Mouse (Mus musculus) stomach, postnatal 0 days (tissue): Measurements from ENCODE around the gene Ddn. TPM values are rescaled to one million over a fixed set of nuclear protein-coding genes. Genes with fewer than 3 reads are reported as not detected.

Experiments used
- ATAC-seq: fragments of 200-750 bp; cut with Nextera tagmentation; 2 replicates; pipeline ENCODE4 v1.8.0; 2017; ENCODE audit not compliant: low FRiP score, low TSS enrichment
- DNase-seq: peaks from one replicate; pipeline ENCODE4 v3.0.0-alpha.2; 2016; ENCODE audit warnings: low spot score
- H3K27ac ChIP-seq: fragments of 300-500 bp; sonication (generic); replicated peaks from 2 replicates; pipeline ENCODE4 v1.5.1; 2014; ENCODE audit warnings: mild to moderate bottlenecking, control low read depth
- H3K27me3 ChIP-seq: fragments of 300-500 bp; sonication (generic); 2 replicates; pipeline ENCODE4 v1.6.1; 2014; ENCODE audit warnings: low read length; ENCODE audit not compliant: control insufficient read depth, insufficient read depth
- H3K36me3 ChIP-seq: fragments of 300-500 bp; sonication (generic); 2 replicates; pipeline ENCODE4 v1.6.1; 2014; ENCODE audit warnings: low read length, mixed read lengths; ENCODE audit not compliant: control insufficient read depth, insufficient read depth
- H3K4me1 ChIP-seq: fragments of 300-500 bp; sonication (generic); replicated peaks from 2 replicates; pipeline ENCODE4 v1.6.1; 2014; ENCODE audit warnings: antibody characterized with exemption; ENCODE audit not compliant: control insufficient read depth, insufficient read depth
- H3K4me2 ChIP-seq: fragments of 300-500 bp; sonication (generic); replicated peaks from 2 replicates; pipeline ENCODE4 v1.6.1; 2014; ENCODE audit warnings: low read depth, mild to moderate bottlenecking, control low read depth, moderate library complexity
- H3K4me3 ChIP-seq: fragments of 300-500 bp; sonication (generic); 2 replicates; pipeline ENCODE4 v1.5.1; 2014; ENCODE audit warnings: low read depth, low read length, control low read depth
- H3K9ac ChIP-seq: fragments of 300-500 bp; sonication (generic); 2 replicates; pipeline ENCODE4 v1.6.1; 2014; ENCODE audit warnings: mild to moderate bottlenecking, low read length, control low read depth, mixed read lengths
- H3K9me3 ChIP-seq: fragments of 300-500 bp; sonication (generic); 2 replicates; pipeline ENCODE4 v1.6.1; 2016; ENCODE audit warnings: low read length; ENCODE audit not compliant: control insufficient read depth
- CTCF ChIP-seq: IDR thresholded peaks from 2 replicates; pipeline ENCODE4 v1.5.1; 2016; ENCODE audit warnings: antibody characterized with exemption, low read depth, mild to moderate bottlenecking, moderate library complexity
- EP300 ChIP-seq: optimal IDR thresholded peaks from 2 replicates; pipeline ENCODE3; 2016; ENCODE audit warnings: antibody characterized with exemption
- WGBS: fragments of 180-500 bp; shearing (Covaris S2); extraction: QIAGEN DNeasy Blood & Tissue Kit; methylation state at CpG from one replicate; pipeline ENCODE4 v1.1.7; 2014; 5-methylcytosine and 5-hydroxymethylcytosine counted together
- polyA plus RNA-seq: library from polyadenylated mRNA; unstranded; fragments of >200 nt; fragmentation: Nextera tagmentation; extraction: Ambion mirVana; gene quantifications from 2 replicates; pipeline ENCODE4 v1.2.1, GENCODE M21; 2015

The Ddn gene
- polyA plus RNA-seq, 1 experiment from 2014 or later = not detected

DNA sequence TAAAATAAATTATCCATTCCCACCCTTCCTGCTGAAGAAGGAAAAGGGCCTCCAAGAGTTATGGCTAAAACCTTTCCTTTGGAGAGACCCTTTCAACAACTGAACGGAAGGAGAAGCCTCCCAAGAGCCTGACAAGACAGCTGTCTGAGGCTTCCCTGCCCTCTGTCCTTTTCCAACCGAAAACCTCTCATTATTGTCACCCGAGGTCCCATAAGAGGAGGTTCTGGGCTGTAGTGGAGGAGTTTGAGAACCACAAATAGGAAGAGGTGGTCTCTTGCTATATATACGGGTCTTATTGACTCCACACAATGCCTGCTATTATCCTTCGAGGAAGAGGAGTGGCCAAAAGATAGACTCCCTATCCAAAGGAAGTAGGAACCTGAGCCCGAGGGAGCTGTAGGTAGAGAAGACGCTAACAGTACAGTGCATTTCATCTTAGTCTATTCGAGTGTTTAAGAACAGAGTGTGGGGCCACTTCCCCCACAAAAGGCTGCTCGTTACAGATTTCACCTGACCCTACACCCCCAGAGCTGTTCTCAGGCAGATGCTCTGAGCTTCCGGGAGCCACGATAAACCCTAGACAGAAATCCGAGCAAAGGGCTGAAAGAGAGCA lies 37.4 kb downstream of the Ddn start:
- H3K4me2 ChIP-seq = peak overlapping the region; percentile 58
- WGBS = 17% methylated on average over 12 of the region's 12 CpGs
- ATAC-seq (no peak), DNase-seq (no peak)
- H3K4me3 ChIP-seq = peak overlapping the region; percentile 29; the same call in 1 of the 2 replicates
- H3K27ac ChIP-seq = no peak overlapping the region
- TF ChIP-seq CTCF (no peak), EP300 (no peak)
- no peaks in the 10 kb centered on the region for H3K9me3 ChIP-seq
- peak overlapping the region; percentile 38; the same call in 1 of the 2 replicates for H3K9ac ChIP-seq
- no peaks in the 10 kb centered on the region for H3K36me3 ChIP-seq
- 0 out of 2 replicates have a peak, but pooled peaks cover 3% of the 10 kb centered on the region for H3K4me1 ChIP-seq
- H3K27me3 ChIP-seq = peaks cover 11% of the 10 kb centered on the region; the same call in 1 of the 2 replicates

DNA sequence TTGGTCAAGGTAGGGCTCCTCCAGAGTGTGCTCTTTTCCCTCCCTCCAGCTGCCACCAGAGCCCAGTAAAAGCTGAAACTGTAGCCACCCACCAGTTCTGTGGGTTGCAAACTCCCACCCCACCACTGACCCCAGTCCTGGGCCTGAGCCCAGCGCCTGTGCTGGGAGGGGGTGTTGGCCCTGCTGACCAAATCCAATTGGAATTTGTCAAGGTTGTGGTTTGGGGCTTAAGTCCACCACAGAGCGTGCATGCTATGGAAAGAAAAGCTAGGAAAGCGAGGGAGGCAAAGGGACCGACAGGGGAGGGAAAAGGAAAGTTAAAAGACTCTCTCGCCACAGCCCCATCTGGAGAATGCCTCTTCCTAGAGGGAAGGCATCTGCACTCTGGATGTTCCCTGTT lies 41.0 kb downstream of the Ddn start:
- Histone ChIP-seq H3K9ac (no peak overlapping the region), H3K27me3 (no peaks in the 10 kb centered on the region)

DNA sequence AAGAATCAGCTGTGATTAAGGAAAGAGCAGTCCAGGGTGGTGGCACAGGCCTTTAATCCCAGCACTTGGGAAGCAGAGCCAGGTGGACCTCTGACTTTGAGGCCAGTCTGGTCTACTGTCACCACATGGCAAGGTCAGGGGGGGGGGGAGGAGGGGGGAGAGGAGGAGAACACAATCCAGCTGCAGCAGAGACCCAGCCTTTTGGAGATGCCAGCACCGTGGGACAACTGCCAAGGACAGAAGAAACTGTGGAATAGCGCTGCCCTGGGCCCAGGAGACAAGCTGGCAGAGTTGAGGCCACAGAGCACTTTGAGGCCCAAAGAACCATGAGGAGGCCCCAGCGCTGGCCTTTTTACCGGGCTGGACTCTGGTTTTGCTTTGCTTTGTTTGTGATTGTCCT lies 43.4 kb downstream of the Ddn start:
- H3K4me3 ChIP-seq = no peak overlapping the region
- H3K4me2 ChIP-seq = no peak overlapping the region
- TF ChIP-seq CTCF (no peak), EP300 (no peak)
- no peaks in the 10 kb centered on the region for H3K27me3 ChIP-seq
- H3K4me1 ChIP-seq = no peaks in the 10 kb centered on the region
- H3K9me3 ChIP-seq = no peaks in the 10 kb centered on the region
- DNase-seq (no peak), ATAC-seq (no peak)
- no peak overlapping the region for H3K27ac ChIP-seq
- no peaks in the 10 kb centered on the region for H3K36me3 ChIP-seq
- WGBS = 62% methylated on average over 4 of the region's 4 CpGs
- H3K9ac ChIP-seq = no peak overlapping the region

More for the DNA sequence above, 41.0 kb downstream of the Ddn start:
- no peaks in the 10 kb centered on the region for H3K4me1 ChIP-seq
- ATAC-seq (no peak), DNase-seq (no peak)
- WGBS = 36% methylated on average over 5 of the region's 5 CpGs
- no peaks in the 10 kb centered on the region for H3K36me3 ChIP-seq
- no peak overlapping the region for H3K4me2 ChIP-seq
- no peak overlapping the region for H3K27ac ChIP-seq
- H3K4me3 ChIP-seq = no peak overlapping the region
- TF ChIP-seq CTCF (no peak), EP300 (no peak)
- no peaks in the 10 kb centered on the region for H3K9me3 ChIP-seq

DNA sequence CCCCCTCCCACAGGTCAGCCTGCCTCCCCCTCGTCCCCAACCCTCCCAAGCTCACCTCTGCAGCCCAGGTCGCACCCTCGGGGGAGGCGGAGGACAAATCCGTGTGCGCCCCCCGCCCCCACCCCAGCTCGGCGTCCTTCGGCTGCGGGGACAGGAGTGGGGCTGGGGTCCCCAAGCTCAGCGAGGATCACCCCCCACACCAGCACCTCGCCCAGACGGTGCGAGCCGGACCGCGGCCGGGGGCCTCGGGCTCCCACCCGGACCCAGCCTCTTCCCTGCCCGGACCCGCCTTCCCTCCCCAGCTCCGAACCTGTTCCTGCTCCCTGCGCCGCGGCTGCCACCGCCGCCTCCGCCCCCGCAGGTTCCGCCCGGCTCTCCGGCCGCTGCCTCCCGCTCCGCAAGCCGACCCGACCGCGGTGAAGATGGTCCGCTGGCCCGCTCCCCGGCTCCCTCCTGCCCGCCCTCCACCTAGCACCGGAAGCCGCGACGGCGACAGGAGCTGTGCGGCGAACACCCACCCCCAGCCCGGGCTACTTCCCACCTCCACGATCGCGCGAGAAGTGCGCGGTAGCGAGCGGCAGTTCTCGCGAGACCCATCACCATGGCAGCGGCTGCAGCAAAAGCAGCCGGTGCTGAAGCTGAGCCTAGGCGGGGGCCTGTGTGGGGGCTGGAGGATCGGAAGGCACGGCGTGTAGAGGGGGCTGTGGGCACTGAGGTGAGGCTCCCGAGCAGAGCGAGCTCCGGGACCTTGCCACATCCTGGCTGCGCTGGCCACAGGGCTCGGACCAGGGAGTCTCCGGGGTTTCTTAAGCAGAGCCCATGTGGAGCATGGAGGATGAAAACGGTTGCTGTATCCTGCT lies 46.4 kb downstream of the Ddn start, which contains the start of gene Arf3:
Arf3 (minus strand) TSS at position 545 of the 860 bp plus-strand sequence.
- peak within 1 kb of the TSS; percentile 85 for H3K27ac ChIP-seq
- H3K36me3 ChIP-seq = no peaks in the 10 kb centered on the region; the same call in 1 of the 2 replicates
- H3K4me2 ChIP-seq = peak within 1 kb of the TSS; percentile 92
- TF ChIP-seq EP300 (peak; percentile 100), CTCF (no peak; the same call in 1 of the 2 replicates)
- under 1% methylated on average over 42 of the region's 76 CpGs for WGBS
- H3K9me3 ChIP-seq = no peaks in the 10 kb centered on the region
- DNase-seq (peak; percentile 96), ATAC-seq (peak; percentile 93)
- peak within 1 kb of the TSS; percentile 83 for H3K9ac ChIP-seq
- no peaks in the 10 kb centered on the region for H3K4me1 ChIP-seq
- peak within 1 kb of the TSS; percentile 98 for H3K4me3 ChIP-seq
- H3K27me3 ChIP-seq = no peaks in the 10 kb centered on the region

DNA sequence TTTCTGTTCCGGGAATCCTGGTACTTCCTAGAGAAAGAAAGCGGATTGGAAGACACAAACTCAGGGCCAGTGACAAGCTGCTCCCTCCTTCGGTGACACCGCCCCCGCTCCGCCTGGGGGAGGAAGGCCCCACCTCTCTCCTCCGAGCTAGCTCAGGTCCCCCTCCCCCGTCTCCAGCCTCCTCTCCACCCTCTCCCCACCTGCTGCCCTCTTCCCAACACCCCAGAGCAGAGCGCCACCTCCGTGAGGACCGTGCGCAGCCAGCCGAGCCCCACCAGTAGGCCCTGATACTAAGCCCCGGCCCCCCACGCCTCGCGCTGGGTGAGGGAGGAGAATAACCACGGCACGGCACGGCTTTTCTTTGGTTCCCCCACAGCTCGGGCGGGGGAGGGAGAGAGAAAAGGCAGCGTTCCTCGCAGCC lies 47.1 kb downstream of the Ddn start:
- no peaks in the 10 kb centered on the region for H3K4me1 ChIP-seq

More for the DNA sequence above, 47.1 kb downstream of the Ddn start:
- Histone ChIP-seq H3K27ac (peak overlapping the region; percentile 85), H3K4me3 (peak overlapping the region; percentile 98), H3K27me3 (no peaks in the 10 kb centered on the region), H3K9ac (peak overlapping the region; percentile 83), H3K9me3 (no peaks in the 10 kb centered on the region), H3K4me2 (peak overlapping the region; percentile 92), H3K36me3 (no peaks in the 10 kb centered on the region; the same call in 1 of the 2 replicates)
- no peak for TF ChIP-seq EP300
- peak; percentile 49 for TF ChIP-seq CTCF
- WGBS = under 1% methylated on average over 21 of the region's 24 CpGs
- DNase-seq (peak; percentile 89), ATAC-seq (peak; percentile 80)
